Mouse (Mus musculus) spleen, adult 2 months (tissue): ENCODE data around the gene Pcsk7.

Source experiments
- CTCF ChIP-seq: fragments of 200-500 bp; IDR thresholded peaks from 2 replicates; pipeline ENCODE4 v1.5.1; 2011; ENCODE audit warnings: mild to moderate bottlenecking, inconsistent platforms; ENCODE audit not compliant: insufficient read depth, insufficient read length, insufficient replicate concordance; ENCODE audit errors: extremely low read depth
- POLR2A ChIP-seq: fragments of 200-500 bp; IDR thresholded peaks from 2 replicates; pipeline ENCODE4 v1.6.1; 2011; ENCODE audit warnings: low read depth, low read length, inconsistent platforms

DNA sequence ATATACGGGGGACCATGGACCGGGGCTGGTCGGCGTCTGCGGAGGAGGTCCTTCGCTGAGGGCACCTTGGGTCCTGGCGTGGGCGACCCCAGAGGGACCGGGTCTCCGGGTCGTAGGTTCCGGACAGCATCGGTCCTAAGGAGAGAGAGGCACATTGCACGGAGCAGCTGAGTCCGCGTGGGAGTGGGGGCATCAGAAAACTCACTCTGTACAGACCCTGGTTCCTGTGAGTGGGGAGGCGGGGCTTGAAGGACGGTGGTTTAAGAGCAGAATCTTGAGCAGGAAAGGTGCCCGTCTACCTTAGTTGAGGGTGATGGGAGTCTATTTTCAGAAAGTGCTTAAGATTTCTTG is 756 bp downstream of the Pcsk7 start:
- TF ChIP-seq CTCF = no peak
- no peak for TF ChIP-seq POLR2A
